Mouse (Mus musculus) cerebellum, postnatal 10 days (tissue): ENCODE measurements around the gene Exoc3l2.
"Not testable (repeated sequence)": the region's sequence is repeated elsewhere in the genome, so short reads cannot be mapped to it uniquely, and the experiment has no call there.

Source experiments
- DNase-seq, 2 experiments: peaks; one replicate each; pipeline ENCODE4 v3.0.0; 2021; ENCODE audit warnings: mixed read lengths in 2 of 2

Gene Exoc3l2

DNA sequence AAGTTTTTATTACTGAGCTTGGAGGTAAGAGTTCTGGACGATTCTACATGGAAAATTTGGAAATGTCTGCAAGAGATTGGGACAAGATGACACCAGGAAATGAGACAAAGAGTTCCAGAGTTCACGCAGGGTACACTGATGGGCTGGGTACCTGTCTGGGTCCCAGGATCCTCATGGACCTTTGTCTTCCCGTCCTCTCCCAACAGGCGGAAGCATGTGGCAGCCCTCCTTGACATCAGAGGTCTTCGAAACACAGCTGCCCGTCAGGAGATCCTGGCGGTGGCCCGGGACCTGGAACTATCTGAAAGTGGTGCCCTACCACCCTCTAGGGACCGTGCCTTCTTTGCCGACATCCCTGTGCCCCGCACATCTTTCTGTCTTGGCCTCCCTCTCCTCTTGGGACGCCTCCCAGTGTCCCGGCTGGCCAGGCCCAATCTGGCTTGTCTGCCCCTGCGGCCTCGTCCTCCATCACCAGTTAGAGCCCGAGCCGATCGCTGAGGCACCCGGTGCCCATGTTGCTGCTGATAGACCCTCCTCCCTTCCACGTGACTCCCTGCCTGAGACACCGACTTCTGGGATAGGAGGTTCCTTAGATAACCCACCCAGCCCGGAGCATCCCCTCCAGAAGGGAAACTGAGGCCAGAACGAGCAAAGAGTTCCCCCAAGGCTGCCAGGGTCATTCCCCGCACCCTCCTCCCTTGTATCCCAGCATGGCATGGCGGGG is 31.8 kb downstream of the Exoc3l2 start:
- no peak for DNase-seq

DNA sequence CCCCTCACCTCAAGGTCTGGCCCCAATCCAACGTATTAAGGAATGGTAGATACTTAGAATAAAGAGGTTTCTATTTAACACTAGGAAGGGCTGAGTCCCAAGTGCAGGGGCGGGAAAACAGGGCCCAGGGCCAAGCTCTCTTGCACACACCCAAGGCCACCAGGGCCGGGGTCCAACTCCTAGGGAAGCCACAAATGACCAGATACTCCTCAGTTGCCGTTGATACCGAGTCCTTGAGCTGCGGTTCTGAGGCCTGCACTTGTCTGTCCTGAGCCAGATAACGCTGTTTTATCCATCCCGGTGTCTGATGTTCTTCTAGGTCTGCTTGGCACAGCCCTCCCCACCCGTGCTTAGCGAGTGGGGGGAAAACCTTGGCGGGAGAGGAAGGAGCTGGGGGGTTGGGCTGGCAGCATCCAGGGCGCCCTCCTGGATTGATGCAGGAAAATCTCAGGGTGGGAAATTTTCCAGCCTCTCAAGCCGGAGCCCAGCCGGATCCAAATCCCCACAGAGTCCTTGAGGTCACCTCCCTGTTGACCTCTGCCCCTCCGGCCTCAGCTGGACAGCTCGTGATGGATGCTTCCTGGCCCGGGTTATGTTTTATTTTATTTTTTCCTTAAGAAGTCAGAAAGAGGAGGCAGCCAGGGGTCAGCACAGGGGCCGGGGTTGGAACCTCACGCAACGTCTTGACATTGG is 32.5 kb downstream of the Exoc3l2 start:
- no peak for DNase-seq

DNA sequence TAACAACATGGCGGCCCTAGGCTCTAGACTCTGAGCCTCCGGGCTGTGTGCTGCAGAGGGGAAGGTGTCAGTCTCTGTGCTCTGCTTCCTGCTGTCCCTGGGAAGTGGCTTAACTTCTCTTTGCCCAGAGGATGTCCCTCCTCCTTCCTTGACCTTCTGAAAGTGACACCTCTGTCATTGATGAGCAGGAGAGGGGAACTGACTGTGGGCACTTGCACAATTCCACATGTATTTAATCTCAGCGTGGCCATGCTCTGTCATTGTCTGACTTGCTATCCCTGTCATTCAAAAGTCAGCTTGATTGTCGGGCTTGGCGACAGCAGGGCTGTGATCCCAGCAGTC is 33.1 kb downstream of the Exoc3l2 start:
- no peak for DNase-seq

DNA sequence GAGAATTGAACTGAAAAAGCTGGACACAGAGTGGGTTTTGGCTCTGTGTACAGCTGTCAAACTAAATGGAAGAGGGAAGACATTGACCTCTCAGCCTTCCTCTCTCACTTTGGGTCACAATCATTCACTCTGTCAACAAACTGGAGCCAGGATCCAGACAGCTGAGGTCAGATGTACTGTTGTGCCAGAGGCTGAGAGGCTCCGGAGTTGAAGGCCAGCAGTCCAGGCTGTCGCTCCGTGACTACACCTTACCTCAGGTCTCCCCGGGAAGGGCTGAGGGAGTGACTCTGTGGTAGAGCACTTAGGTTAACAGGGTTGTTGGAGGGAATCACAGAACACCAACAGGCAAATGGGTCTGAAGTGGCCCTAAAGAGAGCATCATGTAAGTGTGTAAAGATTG is 35.2 kb downstream of the Exoc3l2 start:
- DNase-seq, result no peak

DNA sequence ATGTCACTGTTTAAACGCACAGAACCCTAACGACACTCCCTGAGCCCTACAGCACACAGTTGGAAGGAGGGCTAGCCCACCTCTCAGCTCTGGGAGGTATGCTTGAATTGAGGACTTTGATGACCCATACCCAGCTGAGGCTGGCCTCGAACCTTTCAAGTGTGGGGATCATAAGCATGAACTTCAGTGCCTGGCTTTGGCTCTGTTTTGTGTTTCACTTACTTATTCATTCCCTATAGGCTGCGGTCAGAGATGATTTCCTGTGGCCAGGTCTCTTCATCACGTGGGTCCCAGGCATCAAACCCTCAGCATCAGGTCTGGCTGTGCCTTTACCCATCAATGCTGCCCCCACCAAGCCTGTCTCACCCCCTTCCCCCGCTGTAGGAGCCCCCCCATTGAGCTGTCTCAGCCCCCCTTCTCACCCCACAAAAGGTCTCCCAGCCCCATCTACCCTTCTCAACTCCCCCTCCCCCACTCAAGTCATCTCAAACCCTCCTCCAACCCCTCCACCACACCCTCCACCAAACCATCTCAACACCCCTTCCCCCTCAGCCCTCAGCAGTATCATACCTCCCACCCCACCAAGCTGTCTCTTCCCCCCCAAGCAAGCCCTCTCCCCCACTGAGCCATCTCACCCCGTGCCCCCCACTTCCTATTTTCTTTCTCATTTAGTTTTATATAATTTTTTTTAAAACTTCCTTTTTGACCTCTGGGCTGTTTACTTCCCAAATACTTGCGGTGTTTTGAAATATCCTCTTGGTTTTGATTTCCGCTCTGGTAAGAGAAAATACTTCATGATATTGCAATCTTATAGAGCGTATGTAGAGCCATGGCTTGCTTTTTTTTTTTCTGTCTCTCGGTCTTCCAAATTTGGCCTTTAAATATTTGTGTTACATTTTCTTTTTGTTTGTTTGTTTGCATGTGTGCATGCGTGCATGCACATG is 37.6 kb downstream of the Exoc3l2 start:
- DNase-seq, result no peak

DNA sequence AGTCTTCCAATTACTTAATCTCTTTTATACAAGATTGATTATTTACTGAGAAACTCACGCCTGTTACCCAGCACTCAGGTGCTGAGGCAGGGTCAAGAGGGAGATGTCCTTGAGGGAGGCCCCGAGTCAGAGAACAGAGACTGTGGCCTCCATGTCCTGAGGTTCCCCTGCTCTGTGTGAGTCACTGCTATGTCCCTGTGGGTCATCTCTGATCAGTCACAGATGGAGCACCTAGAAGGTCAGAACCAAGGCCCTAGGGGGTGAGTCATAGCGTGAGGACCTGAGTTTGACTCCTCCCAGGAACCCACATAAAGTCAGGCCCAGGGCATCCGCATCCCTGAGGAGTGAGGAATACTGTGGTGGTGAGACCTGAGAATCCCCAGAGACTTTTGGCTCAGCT is 38.5 kb downstream of the Exoc3l2 start:
- DNase-seq, result no peak

DNA sequence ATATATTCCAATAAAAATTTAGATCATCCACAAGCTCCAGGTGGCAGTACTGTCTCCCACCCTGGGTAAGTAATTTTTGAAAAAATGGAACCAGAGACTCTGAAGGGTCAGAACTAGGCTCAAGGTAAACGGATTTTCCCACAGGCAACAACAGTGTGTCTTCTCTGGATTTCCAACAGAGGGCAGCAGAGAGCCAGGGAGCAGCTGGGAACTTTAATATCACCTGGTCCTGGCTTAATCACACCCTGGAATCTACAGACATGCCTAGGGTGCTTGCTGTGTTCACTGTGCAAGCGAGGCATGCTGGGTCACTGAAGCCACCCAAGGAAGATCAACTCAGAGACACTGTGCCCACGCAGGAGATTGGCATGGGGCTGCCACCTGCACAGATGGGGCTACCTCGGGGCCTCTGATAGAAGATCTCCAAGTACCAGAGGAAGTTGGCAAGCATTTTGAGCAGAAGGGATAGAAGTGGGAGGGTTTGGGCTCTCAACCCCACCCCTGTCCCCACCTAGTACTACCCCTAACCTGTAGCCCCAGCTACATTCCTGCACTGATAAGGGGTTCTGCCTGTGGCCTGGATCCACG is 40.4 kb downstream of the Exoc3l2 start:
- peak; percentile 81 to 91 for DNase-seq

DNA sequence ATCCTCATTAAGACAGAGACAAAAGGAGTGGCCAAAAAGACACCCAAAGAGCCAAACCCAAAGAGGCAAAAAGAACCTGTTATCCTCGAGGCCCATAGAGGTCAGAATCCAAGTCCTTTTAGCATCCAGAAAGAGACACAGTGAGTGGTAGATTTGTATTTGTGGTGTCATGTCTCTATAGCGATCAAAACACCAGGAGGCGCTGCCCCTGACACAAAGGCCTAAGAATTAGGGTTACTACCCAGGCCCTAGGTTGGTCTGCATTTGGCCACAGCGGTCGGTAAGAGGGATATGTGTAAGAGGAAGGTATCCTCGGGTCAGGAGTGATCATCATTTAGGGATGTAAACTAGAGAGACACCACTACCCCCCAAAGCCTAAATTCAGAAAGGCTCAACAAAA is 43.2 kb downstream of the Exoc3l2 start:
- DNase-seq, result peak in 1 of 2 experiments; percentile 29

DNA sequence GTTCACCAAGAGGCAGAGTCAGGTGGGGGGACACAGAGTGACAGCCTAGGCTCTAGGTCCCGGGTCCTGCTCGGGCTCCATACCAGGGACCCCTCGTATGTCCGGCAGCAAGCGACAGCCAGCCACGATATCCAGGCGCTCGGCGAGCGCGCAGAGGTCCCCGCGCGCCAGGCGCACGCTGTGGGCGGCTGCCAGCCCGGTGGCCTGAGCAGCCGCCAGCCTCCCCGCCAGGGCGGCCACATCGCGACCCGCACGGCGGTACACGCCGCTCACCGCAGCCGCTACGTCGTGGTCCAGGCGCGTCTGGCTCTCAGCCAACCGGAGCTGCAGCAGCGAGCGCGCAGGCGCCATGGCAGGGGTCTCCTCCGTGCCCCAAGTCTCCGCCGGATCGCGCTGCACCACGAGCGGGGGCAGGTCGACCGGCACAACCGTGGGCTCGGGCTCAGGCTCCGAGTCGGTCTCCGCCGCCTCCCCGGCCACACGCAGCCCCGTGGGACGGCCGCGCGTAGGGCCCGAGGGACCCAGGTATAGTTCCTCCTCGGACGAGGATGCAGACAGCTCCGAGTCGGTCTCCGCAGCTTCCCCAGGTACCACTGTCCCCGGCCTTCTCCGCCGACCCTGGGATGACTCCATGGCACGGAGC is 44.0 kb downstream of the Exoc3l2 start:
- peak; percentile 80 to 83 for DNase-seq

DNA sequence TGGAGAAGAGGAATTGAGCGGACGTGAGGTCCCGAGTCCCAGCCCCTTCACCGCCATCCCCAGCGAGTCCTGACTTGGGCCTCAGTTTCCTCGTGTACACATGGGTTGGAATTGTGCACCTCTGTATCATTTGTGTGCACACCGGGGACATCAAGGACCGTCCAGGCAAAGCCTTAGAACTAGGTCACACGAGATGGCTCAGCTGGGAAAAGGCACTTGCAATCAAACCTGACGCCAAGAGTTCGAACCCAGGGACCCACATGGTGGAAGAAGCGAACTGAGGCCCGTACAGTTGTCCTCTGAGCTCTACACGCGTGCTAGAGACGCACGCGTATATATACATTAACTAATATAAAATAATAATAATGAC is 44.5 kb downstream of the Exoc3l2 start:
- DNase-seq, result peak in 1 of 2 experiments; percentile 35

DNA sequence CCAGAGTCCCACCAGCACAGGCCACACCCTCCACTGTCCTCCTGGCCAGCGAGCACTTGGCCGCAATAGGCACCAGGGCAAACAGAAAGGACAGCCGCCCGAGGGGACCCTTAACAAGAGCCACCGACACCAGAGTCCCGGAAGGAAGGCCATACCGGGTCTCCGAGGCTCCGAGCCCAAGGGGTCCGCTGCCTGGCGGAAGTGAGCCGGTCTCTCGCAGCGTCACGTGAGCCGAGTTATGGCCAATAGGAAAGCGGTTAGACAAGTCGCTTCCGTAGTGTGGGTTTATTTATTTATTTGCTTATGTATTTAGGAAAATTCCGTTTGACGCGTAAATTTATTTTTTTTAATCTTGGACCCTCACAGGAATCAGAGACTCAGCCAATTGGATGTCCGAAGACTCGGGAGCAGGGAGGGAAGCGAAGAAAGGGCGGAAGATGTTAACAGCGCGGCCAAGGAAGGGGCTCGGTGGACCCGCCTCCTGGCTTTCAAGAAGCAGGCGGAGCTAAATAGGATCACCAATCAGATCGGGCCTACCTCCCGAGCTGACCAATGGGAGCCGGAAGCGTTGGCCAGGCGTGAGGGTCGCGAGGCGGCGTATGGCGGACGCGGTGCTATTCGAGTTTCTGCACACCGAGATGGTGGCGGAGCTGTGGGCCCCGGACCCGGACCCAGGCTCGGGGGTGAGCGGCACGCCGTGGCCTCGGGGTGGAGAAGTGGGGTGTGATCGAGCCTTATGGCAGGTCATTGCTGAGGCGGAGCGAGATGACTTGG is 45.2 kb downstream of the Exoc3l2 start, which contains the start of the genes Bloc1s3 and Trappc6a:
Bloc1s3 (minus strand) TSS at position 218 of the 774 bp plus-strand sequence.
Trappc6a (plus strand) TSS at position 246 of the 774 bp plus-strand sequence.
- DNase-seq, result peak; percentile 96

DNA sequence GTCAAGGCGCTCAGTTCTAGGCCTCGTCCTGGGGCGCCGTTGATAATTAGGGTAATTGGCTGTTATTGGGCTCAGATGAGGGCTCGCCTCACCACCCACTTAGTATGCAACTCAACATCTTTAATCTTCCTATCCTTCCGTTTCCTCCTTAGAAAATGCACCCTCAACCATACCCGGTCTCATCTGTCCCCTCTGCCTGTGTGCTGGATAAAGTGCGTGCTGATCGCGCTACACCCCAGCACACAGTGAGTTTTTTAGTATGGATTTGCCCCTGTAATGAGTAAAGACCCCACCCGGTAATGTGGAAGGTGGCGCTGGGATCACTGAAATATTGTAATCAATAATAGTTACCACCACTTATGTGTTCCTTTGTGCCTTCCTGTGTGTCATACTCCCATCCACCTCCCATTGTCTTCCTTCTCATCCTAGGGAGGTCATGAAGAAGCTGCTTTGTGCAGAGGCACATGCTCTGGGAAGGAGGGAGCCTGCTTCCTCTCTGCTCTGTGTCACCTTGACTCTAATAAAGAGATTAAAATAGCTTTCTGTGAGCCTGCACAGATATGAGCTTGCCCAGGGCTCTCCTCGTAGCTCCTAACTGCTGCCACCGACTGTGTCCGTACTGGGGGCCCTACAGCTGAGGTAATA is 45.9 kb downstream of the Exoc3l2 start:
- peak in 1 of 2 experiments; percentile 16 for DNase-seq

DNA sequence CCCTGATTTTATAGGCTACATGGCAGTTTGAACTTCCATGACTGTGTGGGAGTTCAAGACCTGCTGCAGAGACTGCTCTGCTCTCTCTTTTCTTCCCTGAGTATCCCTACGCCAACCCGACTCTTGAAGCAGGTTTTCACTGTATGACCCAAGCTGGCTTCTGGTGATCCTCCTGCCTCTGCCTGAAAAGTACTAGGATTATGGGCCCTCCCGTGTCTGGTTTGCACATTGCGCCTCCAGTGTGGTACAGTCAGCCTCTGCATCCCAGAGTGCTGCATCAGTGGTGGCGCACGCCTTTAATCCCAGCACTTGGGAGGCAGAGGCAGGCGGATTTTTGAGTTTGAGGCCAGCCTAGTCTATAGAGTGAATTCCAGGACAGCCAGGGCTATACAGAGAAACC is 46.7 kb downstream of the Exoc3l2 start:
- DNase-seq, result peak in 1 of 2 experiments; percentile 12

DNA sequence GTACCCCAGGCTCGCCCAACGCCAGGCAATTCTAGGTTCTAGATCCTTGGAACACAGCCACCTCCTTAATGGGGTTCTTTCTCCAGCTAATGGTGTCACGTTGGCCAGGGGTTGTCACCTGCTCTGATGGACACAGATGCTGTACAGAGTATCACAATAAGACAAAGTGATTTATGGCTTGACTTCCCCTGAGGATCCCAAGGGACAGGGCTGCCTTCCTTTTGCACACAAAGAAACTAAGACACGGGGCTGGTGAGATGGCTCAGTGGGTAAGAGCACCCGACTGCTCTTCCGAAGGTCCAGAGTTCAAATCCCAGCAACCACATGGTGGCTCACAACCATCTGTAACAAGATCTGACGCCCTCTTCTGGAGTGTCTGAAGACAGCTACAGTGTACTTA is 48.8 kb downstream of the Exoc3l2 start:
- DNase-seq, result not testable (repeated sequence)

DNA sequence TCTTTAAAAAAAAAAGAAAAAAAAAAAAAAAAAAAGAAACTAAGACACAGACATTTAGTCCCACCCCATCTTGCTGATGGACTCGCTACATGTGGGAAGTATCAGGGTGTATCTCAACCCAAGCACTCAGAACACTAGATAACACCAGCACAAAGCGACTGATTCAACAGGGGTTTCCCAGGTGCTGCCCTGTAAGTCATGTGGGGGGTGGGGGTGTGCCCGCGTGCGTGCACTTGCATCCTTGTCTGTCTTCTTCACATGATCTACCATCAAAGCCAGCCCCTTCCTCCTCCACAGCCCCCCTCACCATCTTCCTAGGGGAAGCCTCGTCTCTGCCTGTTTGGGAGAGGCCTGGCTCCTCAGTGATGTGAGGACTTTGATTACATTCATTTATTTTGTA is 49.2 kb downstream of the Exoc3l2 start:
- DNase-seq, result no peak

DNA sequence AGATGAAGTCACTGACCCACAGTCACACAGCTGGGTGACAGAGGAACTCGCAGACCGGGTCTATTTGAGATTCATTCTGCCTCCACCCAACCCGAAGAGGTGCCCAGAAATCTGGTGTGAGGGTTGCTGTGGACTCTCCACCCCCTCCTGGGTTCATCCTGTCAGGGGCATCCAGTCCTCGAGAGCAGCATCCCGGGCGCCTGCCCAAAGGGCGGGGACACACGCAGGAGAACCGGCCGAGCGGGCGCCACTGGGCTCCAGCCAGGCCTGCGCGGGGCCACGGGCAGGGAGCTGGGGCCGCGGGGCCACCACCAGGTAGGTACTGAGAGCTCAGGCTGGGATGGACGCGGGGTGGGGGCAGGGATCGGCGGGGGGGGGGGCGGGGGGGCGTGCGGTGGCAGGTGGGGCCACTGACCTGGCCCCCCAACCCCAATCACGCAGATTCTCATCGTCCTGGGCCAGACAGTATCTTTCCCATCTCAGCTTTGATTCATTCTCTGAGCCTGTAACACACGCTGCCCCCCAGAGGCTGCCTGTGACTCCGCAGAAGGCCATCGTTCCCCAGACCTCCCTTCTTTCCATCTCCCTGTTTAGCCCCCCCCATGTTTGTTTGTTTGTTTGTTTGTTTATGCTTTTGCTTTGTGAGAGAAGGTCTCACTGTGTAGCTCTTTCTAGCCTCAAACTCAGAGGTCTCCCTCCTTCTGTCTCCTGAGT is 54.7 kb downstream of the Exoc3l2 start, which contains the start of gene Nkpd1:
Nkpd1 (plus strand) TSS at position 187 of the 714 bp plus-strand sequence.
- peak; percentile 64 to 69 for DNase-seq

DNA sequence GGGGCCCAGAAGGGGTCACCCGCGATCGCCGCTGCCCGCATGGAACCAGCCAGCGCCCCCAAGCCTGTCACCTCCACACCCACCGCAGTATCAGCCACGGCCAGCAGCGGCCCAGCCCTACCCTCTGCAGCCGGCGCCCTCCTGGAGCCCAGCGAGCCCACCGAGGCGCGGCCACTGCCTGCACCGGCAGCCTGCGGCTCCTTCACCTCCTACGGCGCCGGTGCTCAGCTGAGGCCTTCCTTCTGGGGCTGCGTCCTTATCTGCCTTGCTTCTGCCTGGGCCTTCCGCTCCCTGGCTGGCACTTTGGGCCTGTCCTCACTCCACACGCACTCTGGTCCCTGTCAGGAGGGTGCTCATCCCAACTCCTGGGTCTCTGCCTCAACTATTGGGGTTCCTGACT is 56.9 kb downstream of the Exoc3l2 start:
- peak in 1 of 2 experiments; percentile 13 for DNase-seq

DNA sequence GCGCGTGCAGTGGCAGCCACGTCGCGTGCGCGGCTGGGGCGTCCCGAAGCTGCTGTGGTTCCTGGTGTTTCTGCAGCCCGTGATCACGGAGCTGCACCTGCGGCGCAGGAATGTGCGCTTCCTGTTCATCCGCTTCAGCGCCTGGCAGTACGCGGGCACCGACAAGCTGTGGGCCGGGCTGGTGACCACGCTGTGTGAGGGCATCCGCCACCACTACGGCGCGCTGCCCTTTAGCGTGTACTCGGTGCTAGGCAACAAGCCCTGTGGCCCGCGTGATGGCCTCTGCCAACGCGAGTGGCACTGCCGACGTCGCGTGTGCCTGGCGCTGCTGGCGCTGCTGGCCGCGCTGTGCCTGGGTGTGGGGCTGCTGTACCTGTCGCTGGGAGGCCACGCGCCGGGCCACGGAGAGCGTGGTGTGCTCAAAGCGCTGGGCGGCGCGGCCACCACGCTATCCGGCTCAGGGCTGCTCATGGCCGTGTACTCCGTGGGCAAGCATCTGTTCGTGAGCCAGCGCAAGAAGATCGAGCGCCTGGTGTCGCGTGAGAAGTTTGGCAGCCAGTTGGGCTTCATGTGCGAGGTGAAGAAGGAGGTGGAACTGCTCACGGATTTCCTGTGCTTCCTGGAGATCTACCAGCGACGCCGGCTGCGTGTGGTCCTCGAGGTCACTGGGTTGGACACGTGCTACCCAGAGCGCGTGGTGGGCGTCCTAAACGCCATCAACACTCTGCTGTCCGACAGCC is 60.1 kb downstream of the Exoc3l2 start:
- peak; percentile 55 to 58 for DNase-seq

DNA sequence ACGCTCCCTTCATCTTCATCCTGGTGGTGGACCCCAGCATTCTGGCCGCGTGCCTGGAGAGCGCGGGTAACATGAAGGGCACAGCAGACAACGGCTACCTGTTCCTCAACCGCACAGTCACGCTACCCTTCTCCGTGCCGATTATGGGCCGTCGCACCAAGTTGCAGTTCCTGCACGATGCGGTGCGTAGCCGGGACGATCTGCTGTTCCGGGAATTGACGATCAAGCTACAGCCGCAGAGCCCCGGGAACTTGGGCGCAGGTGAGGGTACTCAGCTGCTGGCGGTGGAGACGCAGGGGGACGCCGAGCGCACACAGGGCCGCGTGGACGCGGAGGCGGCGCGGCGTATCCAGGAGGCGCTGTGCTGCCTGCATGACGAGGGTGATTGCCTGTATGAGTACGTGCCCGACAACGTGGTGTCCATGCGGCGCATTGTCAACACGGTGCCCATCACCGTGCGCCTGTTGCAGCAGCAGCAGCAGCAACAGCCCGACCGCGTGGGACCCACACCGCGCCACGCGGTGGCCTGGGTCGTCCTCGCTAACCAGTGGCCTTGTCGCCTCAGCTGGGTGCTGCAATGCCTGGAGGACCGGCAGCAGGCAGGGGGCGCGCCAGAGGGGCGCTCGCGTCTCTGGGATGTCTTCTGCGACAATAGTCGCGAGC is 60.8 kb downstream of the Exoc3l2 start:
- peak; percentile 67 to 72 for DNase-seq
